Mouse (Mus musculus): Measurements from ENCODE around the gene BC048671. TPM values are rescaled to one million over a fixed set of nuclear protein-coding genes. Genes with fewer than 3 reads are reported as not detected.

Gene BC048671
- total RNA-seq (2021), result not detected

DNA sequence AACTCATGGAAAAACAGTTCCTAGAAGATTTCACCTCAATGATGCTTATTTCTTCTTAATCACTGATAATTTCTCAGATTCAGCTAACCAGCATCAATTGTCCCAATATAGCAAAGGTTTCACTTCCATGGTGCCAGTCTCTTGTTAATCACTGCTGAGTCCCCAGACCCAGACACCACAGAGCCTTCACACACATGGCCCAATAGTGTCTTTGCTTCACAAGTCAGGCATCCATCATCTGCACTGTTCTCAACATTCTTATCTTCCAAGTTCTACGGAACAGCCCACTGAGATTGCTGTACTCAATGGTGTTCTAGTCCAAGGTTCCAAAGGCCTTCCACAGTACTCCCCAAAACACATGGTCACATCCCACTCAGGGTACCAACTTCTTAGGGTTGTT lies at the start of gene BC048671:
Gene BC048671 (plus strand): TSS at position 301 of the 400 bp plus-strand sequence.
- DNase-seq (ENCODE audit: extremely low spot score in 1 of 2, low spot score in 1 of 2), result no peak

DNA sequence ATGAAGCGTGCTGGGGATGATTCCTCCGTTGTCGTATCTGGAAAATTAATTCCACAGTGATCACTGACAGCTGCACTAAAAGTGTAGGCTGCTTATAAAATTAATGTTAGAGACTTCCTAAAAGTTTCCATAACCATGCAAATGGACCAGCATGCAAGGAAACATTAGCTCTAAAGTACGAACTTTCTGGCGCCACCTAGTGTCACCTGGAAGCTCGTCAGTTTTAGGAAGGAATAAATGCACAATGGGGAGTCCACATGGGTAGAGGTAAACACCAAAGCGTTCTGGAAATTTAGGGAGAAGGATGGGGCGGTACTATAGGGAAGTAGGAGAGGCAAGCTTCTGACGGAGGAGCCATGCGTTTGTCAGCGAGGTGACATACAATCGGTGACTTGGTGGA lies 12.8 kb upstream of the BC048671 start:
- DNase-seq (ENCODE audit: extremely low spot score in 1 of 2, low spot score in 1 of 2), result peak in 1 of 2 experiments; percentile 33

GRCm38 (mm10) chr6:90306315-90306975 lies 5.4 kb downstream of the BC048671 start:
- DNase-seq (ENCODE audit: extremely low spot score in 1 of 2, low spot score in 1 of 2), result no peak

- no peak for DNase-seq (ENCODE audit: extremely low spot score in 1 of 2, low spot score in 1 of 2)
These were observed 8.1 kb downstream of the BC048671 start for GRCm38 (mm10) chr6:90308839-90309778.

DNA sequence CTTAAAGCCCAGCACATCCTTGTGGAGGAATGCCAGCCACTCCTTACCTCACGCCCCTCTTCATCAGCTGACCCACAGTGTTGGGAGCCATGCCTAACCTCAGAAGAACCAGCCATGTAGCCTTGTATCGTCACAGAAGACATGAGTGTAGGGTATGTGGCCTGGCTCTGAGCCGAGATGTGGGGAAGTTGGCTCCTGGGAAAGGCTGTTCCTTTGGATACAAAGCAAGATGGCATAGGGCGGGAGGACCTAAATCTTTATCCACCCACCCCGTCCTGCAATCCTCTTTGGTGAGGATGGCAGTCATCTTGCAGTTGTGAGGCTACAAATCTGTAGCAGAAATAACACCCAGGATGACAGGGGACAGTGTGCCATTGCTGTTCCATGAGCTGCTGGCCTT lies 14.9 kb downstream of the BC048671 start:
- DNase-seq (ENCODE audit: extremely low spot score in 1 of 2, low spot score in 1 of 2), result no peak

DNA sequence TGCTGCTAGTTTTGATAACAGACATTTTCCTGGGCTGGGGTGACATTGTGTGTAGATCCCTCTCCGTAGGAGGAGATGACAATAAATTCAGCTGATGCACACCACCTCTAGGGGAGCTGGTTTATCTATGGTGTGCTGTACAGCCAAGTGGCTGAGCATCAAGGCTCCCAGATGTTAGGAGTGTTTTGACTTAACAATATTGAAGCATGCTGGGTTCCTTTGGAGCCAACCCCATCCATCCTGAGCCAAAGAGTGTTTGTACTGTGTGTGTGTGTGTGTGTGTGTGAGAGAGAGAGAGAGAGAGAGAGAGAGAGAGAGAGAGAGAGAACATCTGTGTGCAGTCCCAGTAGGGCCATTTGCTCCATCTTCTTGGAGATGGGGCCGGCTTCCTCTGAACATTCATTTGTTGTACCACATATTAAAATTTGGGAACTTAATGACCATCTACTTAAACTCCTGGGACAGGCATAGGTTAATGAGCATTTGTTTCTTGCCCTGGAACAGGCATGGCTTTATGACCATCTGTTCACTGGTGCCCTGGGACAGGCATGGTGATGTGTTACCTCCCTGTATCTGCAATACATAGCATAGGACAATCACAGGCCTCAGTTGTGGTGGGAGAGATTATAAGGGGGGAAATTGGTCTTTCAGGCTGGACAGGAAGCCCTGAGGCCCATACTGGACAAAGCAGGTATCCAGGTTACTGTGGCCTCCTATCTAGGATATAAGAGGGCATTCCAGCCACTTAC lies 16.7 kb downstream of the BC048671 start:
- DNase-seq (ENCODE audit: extremely low spot score in 1 of 2, low spot score in 1 of 2), result no peak

GRCm38 (mm10) chr6:90319019-90319418 lies 18.0 kb downstream of the BC048671 start:
- DNase-seq (ENCODE audit: extremely low spot score in 1 of 2, low spot score in 1 of 2), result no peak

DNA sequence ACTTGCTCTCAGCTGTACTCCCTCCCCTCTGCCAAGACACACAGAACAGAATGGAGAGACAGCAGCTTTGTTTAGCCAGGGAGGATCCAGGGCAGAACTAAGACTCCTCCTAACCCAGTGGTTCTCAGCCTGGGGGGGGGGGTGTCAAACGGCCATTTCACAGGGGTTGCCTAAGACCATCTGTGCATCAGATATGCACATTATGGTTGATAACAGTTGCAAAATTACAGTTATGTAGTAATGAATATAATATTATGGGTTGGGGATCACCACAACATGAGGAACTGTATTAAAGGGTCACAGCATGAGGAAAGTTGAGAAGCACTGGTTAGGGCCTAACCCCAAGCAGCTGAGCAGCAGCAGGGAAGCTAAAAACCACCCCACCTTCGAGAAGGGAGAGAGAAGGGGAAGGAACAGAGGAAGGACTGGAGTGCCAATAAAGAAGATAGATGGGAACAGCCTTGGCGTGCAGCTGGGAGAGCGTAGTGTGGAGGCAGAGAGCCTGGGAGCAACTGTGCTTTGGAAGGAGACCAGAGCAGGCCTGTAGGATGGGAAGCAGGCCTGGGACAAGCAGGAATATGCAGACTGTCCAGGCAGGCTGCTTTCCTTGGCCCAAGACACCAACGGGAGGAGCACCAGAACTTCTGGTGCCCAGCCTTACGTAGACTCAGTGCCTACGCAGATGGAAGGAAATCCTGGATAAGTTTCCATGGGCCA lies 18.6 kb downstream of the BC048671 start:
- DNase-seq (ENCODE audit: extremely low spot score in 1 of 2, low spot score in 1 of 2), result no peak

GRCm38 (mm10) chr6:90320429-90320828 lies 19.4 kb downstream of the BC048671 start:
- no peak for DNase-seq (ENCODE audit: extremely low spot score in 1 of 2, low spot score in 1 of 2)

DNA sequence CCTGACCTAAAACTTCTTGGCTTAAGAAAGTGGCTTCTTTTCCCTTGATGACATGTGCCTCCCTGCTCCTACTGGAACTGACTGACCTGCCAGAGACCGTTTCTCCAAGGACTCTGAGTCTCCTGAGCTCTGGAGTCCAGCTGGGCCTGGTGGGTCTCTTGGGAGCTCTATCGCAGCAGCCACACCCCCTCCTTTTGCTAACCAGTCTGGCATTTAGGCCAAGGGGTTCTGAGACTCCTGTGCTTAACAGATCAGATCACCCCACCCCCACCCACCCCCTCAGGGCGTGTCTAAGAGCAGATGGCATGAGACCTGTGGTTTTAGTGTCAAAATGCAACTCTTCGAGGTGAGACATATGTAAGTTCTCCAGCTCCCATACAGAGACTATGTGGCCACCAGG lies 20.8 kb downstream of the BC048671 start:
- DNase-seq (ENCODE audit: extremely low spot score in 1 of 2, low spot score in 1 of 2), result no peak

DNA sequence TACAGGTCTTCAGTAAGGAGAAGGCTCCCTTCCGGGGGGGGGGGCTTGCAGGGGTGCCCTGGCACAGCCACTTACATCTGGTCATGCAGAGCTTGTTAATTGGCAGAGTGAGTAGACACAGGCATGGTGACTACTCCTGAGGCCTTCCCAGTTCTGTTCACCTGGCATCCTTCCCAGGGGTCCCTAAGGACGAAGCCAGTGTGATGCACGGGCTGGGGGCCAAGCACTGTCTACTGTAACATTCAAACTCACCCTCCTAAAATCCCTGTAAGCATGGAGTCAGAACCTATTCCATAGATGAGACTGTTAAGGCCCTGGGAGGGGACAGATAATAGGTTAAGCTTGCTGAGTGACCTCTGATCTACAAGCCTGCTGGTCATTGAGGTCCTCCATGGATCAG lies 23.0 kb downstream of the BC048671 start:
- DNase-seq (ENCODE audit: extremely low spot score in 1 of 2, low spot score in 1 of 2), result no peak

DNA sequence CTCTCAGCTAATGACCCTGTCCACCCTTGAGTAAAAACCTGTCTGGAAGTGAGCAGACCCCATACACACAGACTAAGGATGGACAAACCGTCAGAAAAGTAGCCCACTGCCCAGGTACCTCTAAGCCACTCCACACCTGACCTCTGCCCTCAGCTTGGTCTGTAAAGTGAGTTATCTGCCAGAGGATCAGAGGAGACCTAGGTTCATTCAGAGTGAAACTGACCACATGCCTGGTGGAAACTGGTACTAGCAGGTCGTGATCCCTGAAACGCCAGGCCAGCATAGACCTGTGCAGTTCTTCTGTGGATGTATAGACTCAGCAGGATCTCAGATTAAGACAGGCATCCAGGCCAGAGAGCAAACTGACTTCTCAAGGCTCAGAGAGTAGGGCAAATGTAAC lies 23.4 kb downstream of the BC048671 start:
- DNase-seq (ENCODE audit: extremely low spot score in 1 of 2, low spot score in 1 of 2), result no peak

- DNase-seq (ENCODE audit: extremely low spot score in 1 of 2, low spot score in 1 of 2), result no peak
These were observed 24.0 kb downstream of the BC048671 start, which contains the start of gene Chst13 for GRCm38 (mm10) chr6:90324991-90325390. Chst13 (minus strand) TSS chr6:90325185.

- peak in 1 of 2 experiments; percentile 43 for DNase-seq (ENCODE audit: extremely low spot score in 1 of 2, low spot score in 1 of 2)
These were observed 26.7 kb downstream of the BC048671 start for GRCm38 (mm10) chr6:90327670-90328069.

DNA sequence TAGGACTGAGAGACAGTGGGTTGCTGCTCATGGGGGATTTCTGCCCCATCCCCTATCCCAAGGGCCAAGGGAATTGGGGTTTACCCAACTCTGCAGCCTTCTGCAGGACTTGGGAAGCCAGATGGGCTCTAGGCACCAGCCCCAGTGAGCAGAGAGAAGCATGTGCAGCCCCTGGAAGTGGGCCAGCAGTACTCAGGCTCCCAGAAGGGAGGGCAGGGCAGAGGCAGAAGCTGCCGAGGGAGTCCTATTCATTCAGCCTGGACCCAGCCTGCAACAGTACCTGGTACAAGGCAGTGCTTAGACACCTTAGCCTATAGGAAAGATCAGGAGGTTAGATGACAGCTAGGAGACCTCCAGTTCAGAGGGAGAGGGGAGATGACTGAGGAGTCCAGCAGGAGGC lies 28.9 kb downstream of the BC048671 start:
- DNase-seq (ENCODE audit: extremely low spot score in 1 of 2, low spot score in 1 of 2), result peak; percentile 51 to 65

GRCm38 (mm10) chr6:90332561-90333425 lies 31.8 kb downstream of the BC048671 start, which contains the start of gene Uroc1:
Uroc1 (plus strand) TSS chr6:90333284.
- DNase-seq (ENCODE audit: extremely low spot score in 1 of 2, low spot score in 1 of 2), result no peak

DNA sequence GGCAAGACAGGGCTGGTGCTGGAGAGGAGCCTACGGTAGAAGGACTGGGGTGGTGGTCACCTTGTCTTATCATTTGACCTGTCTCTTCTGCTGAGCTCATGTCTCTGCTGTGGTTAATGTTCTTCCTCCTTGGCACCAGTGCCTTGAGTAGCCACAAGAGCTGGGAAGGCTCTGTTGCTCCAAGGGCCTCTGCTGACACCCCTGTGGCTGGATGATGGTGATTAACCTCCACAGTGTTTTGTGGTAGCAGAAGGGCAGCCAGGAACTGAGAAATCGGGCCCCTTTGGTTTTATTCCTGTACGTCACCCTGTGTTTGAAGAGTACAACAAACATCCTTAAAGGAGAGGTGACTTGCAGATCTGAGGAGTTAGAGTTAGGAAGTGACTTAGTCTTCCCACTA lies 33.2 kb downstream of the BC048671 start:
- no peak for DNase-seq (ENCODE audit: extremely low spot score in 1 of 2, low spot score in 1 of 2)

- DNase-seq (ENCODE audit: extremely low spot score in 1 of 2, low spot score in 1 of 2), result no peak
These were observed 41.3 kb downstream of the BC048671 start for GRCm38 (mm10) chr6:90342343-90342742.

- no peak for DNase-seq (ENCODE audit: extremely low spot score in 1 of 2, low spot score in 1 of 2)
These were observed 46.2 kb downstream of the BC048671 start for GRCm38 (mm10) chr6:90347183-90347582.

Data from layer of hippocampus, postnatal 25 days (tissue).